Mouse (Mus musculus) hindbrain, embryonic 11.5 days (tissue): ENCODE results near the gene Nfic. TPM values are rescaled to one million over a fixed set of nuclear protein-coding genes. Genes with fewer than 3 reads are reported as not detected.

ENCODE experiments used
- ATAC-seq: fragments of 200-750 bp; cut with Nextera tagmentation; 2 replicates; pipeline ENCODE4 v1.8.0; 2017; ENCODE audit warnings: mild to moderate bottlenecking, moderate TSS enrichment, moderate library complexity; ENCODE audit not compliant: low FRiP score
- DNase-seq: peaks from one replicate; pipeline ENCODE4 v3.0.0-alpha.2; 2015; ENCODE audit warnings: low spot score
- H3K27ac ChIP-seq: fragments of 300-500 bp; sonication (generic); 2 replicates; pipeline ENCODE4 v1.5.1; 2014; ENCODE audit warnings: mild to moderate bottlenecking, low read depth, low read length
- H3K27me3 ChIP-seq: fragments of 300-500 bp; sonication (generic); 2 replicates; pipeline ENCODE4 v1.6.1; 2014; ENCODE audit warnings: mild to moderate bottlenecking, low read length, moderate library complexity, mixed read lengths; ENCODE audit not compliant: control insufficient read depth, insufficient read depth
- H3K36me3 ChIP-seq: fragments of 300-500 bp; sonication (generic); 2 replicates; pipeline ENCODE4 v1.6.1; 2014; ENCODE audit warnings: mild to moderate bottlenecking, low read length, moderate library complexity, mixed read lengths; ENCODE audit not compliant: control insufficient read depth, insufficient read depth
- H3K4me1 ChIP-seq: fragments of 300-500 bp; sonication (generic); replicated peaks from 2 replicates; pipeline ENCODE4 v1.6.1; 2014; ENCODE audit warnings: low read length, mixed read lengths; ENCODE audit not compliant: control insufficient read depth, insufficient read depth
- H3K4me2 ChIP-seq: fragments of 300-500 bp; sonication (generic); replicated peaks from 2 replicates; pipeline ENCODE4 v1.6.1; 2014; ENCODE audit warnings: mild to moderate bottlenecking, low read depth, low read length
- H3K4me3 ChIP-seq: fragments of 300-500 bp; sonication (generic); 2 replicates; pipeline ENCODE4 v1.5.1; 2014; ENCODE audit warnings: low read depth, low read length
- H3K9ac ChIP-seq: fragments of 300-500 bp; sonication (generic); 2 replicates; pipeline ENCODE4 v1.6.1; 2014; ENCODE audit warnings: low read depth, low read length
- H3K9me3 ChIP-seq: fragments of 300-500 bp; sonication (generic); 2 replicates; pipeline ENCODE4 v1.6.1; 2016; ENCODE audit warnings: low read length; ENCODE audit not compliant: control insufficient read depth
- WGBS: fragments of 180-500 bp; shearing (Covaris S2); extraction: QIAGEN DNeasy Blood & Tissue Kit; methylation state at CpG from one replicate; pipeline ENCODE4 v1.1.7; 2014; 5-methylcytosine and 5-hydroxymethylcytosine counted together
- polyA plus RNA-seq: library from polyadenylated mRNA; unstranded; fragments of >200 nt; fragmentation: Nextera tagmentation; extraction: Ambion mirVana; gene quantifications from 2 replicates; pipeline ENCODE4 v1.2.1, GENCODE M21; 2014

Nfic gene
- polyA plus RNA-seq, 1 experiment from 2014 or later, result 11.9 TPM

GRCm38 (mm10) chr10:81404082-81404481 lies 51.4 kb downstream of the Nfic start:
- WGBS, result 12% methylated on average over 9 of the region's 9 CpGs
- H3K4me2 ChIP-seq, result no peak overlapping the region
- DNase-seq, result no peak
- peaks cover 24% of the 10 kb centered on the region for H3K27me3 ChIP-seq
- H3K36me3 ChIP-seq, result no peaks in the 10 kb centered on the region
- ATAC-seq, result no peak
- H3K27ac ChIP-seq, result 0 out of 2 replicates have a peak overlapping the region, but pooled peaks have one; percentile 36
- peaks cover 41% of the 10 kb centered on the region for H3K4me1 ChIP-seq
- H3K9me3 ChIP-seq, result no peaks in the 10 kb centered on the region
- H3K4me3 ChIP-seq, result no peak overlapping the region
- no peak overlapping the region for H3K9ac ChIP-seq

- Histone ChIP-seq H3K36me3 (no peaks in the 10 kb centered on the region), H3K9ac (peak overlapping the region; percentile 38), H3K4me3 (no peak overlapping the region), H3K27ac (peak overlapping the region; percentile 96), H3K9me3 (no peaks in the 10 kb centered on the region), H3K27me3 (peaks cover 23% of the 10 kb centered on the region), H3K4me1 (peaks cover 41% of the 10 kb centered on the region), H3K4me2 (peak overlapping the region; percentile 27; the same call in 1 of the 2 replicates)
- no peak for ATAC-seq
- WGBS, result 44% methylated on average over 10 of the region's 10 CpGs
- no peak for DNase-seq
These were observed 51.9 kb downstream of the Nfic start for GRCm38 (mm10) chr10:81403511-81403910.

DNA sequence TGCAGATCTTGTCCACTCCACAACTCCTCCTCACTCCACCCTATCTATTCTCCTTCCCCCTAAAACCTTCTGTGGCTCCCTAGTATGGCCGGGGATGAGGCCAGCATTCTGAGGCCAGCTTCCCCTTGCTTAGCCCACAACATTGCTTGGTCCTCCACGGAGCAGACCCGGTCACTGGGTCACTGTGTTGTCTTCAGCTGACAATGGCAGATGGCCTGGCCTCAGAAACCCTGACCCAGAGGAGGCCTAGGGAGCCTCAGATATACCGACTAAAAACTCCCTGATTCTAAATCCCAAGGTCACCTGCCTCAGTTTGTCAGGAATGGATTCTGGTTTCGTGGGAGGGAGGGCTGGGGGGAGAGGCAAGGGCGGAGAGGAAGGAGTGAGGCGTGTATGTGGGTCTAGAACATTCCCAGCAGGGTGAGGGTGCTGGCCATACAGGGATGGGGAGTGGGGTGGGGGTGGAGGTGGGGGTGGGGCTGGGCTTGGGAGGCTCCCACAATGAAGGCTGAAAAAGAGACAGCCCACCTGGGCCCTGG lies 53.1 kb downstream of the Nfic start:
- Histone ChIP-seq H3K4me3 (0 out of 2 replicates have a peak overlapping the region, but pooled peaks have one; percentile 6), H3K27ac (peak overlapping the region; percentile 96), H3K9me3 (no peaks in the 10 kb centered on the region), H3K36me3 (no peaks in the 10 kb centered on the region), H3K4me1 (peaks cover 32% of the 10 kb centered on the region), H3K9ac (peak overlapping the region; percentile 52), H3K4me2 (peak overlapping the region; percentile 27), H3K27me3 (peaks cover 17% of the 10 kb centered on the region)
- no peak for DNase-seq
- WGBS, result 16% methylated on average over 7 of the region's 7 CpGs
- peak; percentile 5 for ATAC-seq

GRCm38 (mm10) chr10:81401521-81402226 lies 53.8 kb downstream of the Nfic start:
- peak; percentile 84 for DNase-seq
- Histone ChIP-seq H3K4me3 (0 out of 2 replicates have a peak overlapping the region, but pooled peaks have one; percentile 6), H3K27ac (peak overlapping the region; percentile 96), H3K4me2 (peak overlapping the region; percentile 27), H3K9ac (peak overlapping the region; percentile 52; the same call in 1 of the 2 replicates), H3K27me3 (peaks cover 11% of the 10 kb centered on the region), H3K9me3 (no peaks in the 10 kb centered on the region), H3K36me3 (no peaks in the 10 kb centered on the region), H3K4me1 (peaks cover 26% of the 10 kb centered on the region)
- ATAC-seq, result peak; percentile 87
- WGBS, result 4% methylated on average over 18 of the region's 18 CpGs

- WGBS, result 24% methylated on average over 10 of the region's 10 CpGs
- H3K4me2 ChIP-seq, result no peak overlapping the region
- H3K27me3 ChIP-seq, result peaks cover 8% of the 10 kb centered on the region
- DNase-seq (peak; percentile 64), ATAC-seq (peak; percentile 18)
- H3K9me3 ChIP-seq, result no peaks in the 10 kb centered on the region
- H3K4me1 ChIP-seq, result peaks cover 26% of the 10 kb centered on the region
- H3K4me3 ChIP-seq, result no peak overlapping the region
- H3K9ac ChIP-seq, result peak overlapping the region; percentile 52; the same call in 1 of the 2 replicates
- peak overlapping the region; percentile 96 for H3K27ac ChIP-seq
- H3K36me3 ChIP-seq, result no peaks in the 10 kb centered on the region
These were observed 54.3 kb downstream of the Nfic start for GRCm38 (mm10) chr10:81401205-81401520.

- WGBS, result 37% methylated on average over 22 of the region's 22 CpGs
- no peaks in the 10 kb centered on the region for H3K36me3 ChIP-seq
- ATAC-seq (no peak), DNase-seq (no peak)
- H3K9me3 ChIP-seq, result no peaks in the 10 kb centered on the region
- H3K4me3 ChIP-seq, result peak overlapping the region; percentile 13; the same call in 1 of the 2 replicates
- peak overlapping the region; percentile 96 for H3K27ac ChIP-seq
- H3K4me2 ChIP-seq, result peak overlapping the region; percentile 8; the same call in 1 of the 2 replicates
- peaks cover 26% of the 10 kb centered on the region for H3K4me1 ChIP-seq
- H3K27me3 ChIP-seq, result peaks cover 8% of the 10 kb centered on the region
- H3K9ac ChIP-seq, result 0 out of 2 replicates have a peak overlapping the region, but pooled peaks have one; percentile 25
These were observed 54.8 kb downstream of the Nfic start for GRCm38 (mm10) chr10:81400371-81401204.

GRCm38 (mm10) chr10:81399798-81400308 lies 55.6 kb downstream of the Nfic start:
- Histone ChIP-seq H3K9me3 (no peaks in the 10 kb centered on the region), H3K4me3 (no peak overlapping the region), H3K36me3 (no peaks in the 10 kb centered on the region), H3K4me1 (peaks cover 26% of the 10 kb centered on the region), H3K27me3 (peaks cover 8% of the 10 kb centered on the region; the same call in 1 of the 2 replicates), H3K4me2 (no peak overlapping the region), H3K9ac (0 out of 2 replicates have a peak overlapping the region, but pooled peaks have one; percentile 25), H3K27ac (no peak overlapping the region)
- 72% methylated on average over 14 of the region's 18 CpGs for WGBS
- DNase-seq (no peak), ATAC-seq (no peak)

DNA sequence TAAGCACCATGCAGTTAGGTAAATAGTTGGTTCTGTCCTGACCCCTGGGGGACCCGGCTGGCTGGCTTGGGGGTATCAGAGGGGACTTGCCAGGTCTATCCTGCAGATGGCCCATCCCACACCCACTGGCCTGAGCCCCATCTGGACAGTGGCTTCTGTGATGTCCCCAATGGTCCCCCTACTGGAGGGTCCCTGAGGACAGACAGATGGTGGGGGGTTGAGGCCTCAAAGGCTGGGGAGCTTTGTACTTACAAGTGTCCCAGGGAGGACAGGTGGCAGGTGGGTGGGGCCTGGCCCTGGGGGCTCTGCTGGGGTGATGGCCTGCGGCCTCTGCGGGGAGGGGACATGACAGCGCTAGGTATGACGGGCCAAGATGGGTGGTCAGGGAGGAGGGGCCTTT lies 56.1 kb downstream of the Nfic start:
- Histone ChIP-seq H3K4me1 (peaks cover 26% of the 10 kb centered on the region), H3K27ac (no peak overlapping the region), H3K27me3 (peaks cover 8% of the 10 kb centered on the region; the same call in 1 of the 2 replicates), H3K4me3 (no peak overlapping the region), H3K4me2 (no peak overlapping the region), H3K9ac (no peak overlapping the region), H3K9me3 (no peaks in the 10 kb centered on the region), H3K36me3 (no peaks in the 10 kb centered on the region)
- no peak for DNase-seq
- ATAC-seq, result no peak
- WGBS, result 50% methylated on average over 5 of the region's 5 CpGs
